Mouse (Mus musculus) limb, embryonic 11.5 days (tissue): ENCODE data around the gene Selenon. TPM values are rescaled to one million over a fixed set of nuclear protein-coding genes. Genes with fewer than 3 reads are reported as not detected.

ENCODE experiments used
- ATAC-seq: fragments of 200-750 bp; cut with Nextera tagmentation; 2 replicates; pipeline ENCODE4 v1.8.0; 2017; ENCODE audit warnings: low read depth; ENCODE audit not compliant: insufficient number of reproducible peaks, low FRiP score, low TSS enrichment
- DNase-seq: peaks from one replicate; pipeline ENCODE4 v3.0.0-alpha.2; 2015; ENCODE audit warnings: low spot score
- H3K27ac ChIP-seq: fragments of 300-500 bp; sonication (generic); replicated peaks from 2 replicates; pipeline ENCODE4 v1.5.1; 2014; ENCODE audit warnings: low read depth, mild to moderate bottlenecking, low read length
- H3K27me3 ChIP-seq: fragments of 300-500 bp; sonication (generic); 2 replicates; pipeline ENCODE4 v1.6.1; 2014; ENCODE audit warnings: mild to moderate bottlenecking, low read length, mixed read lengths; ENCODE audit not compliant: control insufficient read depth, insufficient read depth
- H3K36me3 ChIP-seq: fragments of 300-500 bp; sonication (generic); 2 replicates; pipeline ENCODE4 v1.6.1; 2014; ENCODE audit warnings: mild to moderate bottlenecking, low read length, moderate library complexity, mixed read lengths; ENCODE audit not compliant: control insufficient read depth, insufficient read depth
- H3K4me1 ChIP-seq: fragments of 300-500 bp; sonication (generic); 2 replicates; pipeline ENCODE4 v1.6.1; 2014; ENCODE audit warnings: low read length, mixed read lengths; ENCODE audit not compliant: control insufficient read depth, insufficient read depth
- H3K4me2 ChIP-seq: fragments of 300-500 bp; sonication (generic); 2 replicates; pipeline ENCODE4 v1.6.1; 2014; ENCODE audit warnings: low read depth, mild to moderate bottlenecking, moderate library complexity; ENCODE audit not compliant: severe bottlenecking
- H3K4me3 ChIP-seq: fragments of 300-500 bp; sonication (generic); 2 replicates; pipeline ENCODE4 v1.5.1; 2014; ENCODE audit warnings: low read depth, low read length
- H3K9ac ChIP-seq: fragments of 300-500 bp; sonication (generic); 2 replicates; pipeline ENCODE4 v1.6.1; 2014; ENCODE audit warnings: mild to moderate bottlenecking, low read length
- H3K9me3 ChIP-seq: fragments of 300-500 bp; sonication (generic); 2 replicates; pipeline ENCODE4 v1.6.1; 2016; ENCODE audit warnings: low read length; ENCODE audit not compliant: control insufficient read depth
- WGBS: fragments of 180-500 bp; shearing (Covaris S2); extraction: QIAGEN DNeasy Blood & Tissue Kit; methylation state at CpG from one replicate; pipeline ENCODE4 v1.1.7; 2014; 5-methylcytosine and 5-hydroxymethylcytosine counted together
- polyA plus RNA-seq: library from polyadenylated mRNA; unstranded; fragments of >200 nt; fragmentation: Nextera tagmentation; extraction: Ambion mirVana; gene quantifications from 2 replicates; pipeline ENCODE4 v1.2.1, GENCODE M21; 2014

Selenon gene
- polyA plus RNA-seq, 1 experiment from 2014 or later = 31.7 TPM

DNA sequence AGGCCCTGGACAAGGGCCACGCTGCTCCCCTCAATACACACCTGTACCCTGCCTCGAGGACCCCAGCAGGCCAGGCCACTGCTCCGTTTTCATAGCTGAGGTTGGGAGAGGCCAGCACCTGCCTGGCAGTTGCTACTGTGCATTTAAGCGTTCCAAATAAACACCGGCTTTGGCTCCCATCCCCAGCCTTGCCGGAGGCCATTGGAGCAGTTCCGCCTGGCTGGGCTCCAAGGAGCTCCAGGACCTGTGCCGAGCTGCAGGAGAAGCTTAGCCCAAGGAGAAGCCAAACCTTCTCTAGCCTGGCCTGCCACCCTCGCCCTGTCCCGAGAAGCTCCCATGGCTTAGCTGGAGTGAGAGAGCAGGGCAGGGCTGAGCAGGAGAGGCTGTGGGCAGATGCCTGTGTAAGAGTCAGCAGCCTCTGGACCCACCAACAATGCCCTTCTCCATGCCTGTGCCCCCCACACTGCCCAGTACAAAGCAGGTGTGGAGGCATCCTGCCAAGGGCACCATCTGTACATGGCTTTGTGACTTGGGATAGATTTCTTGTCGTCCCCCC, 39.6 kb upstream of the Selenon start:
- Histone ChIP-seq H3K4me1 (no peaks in the 10 kb centered on the region), H3K36me3 (no peaks in the 10 kb centered on the region), H3K4me3 (no peak overlapping the region), H3K9me3 (no peaks in the 10 kb centered on the region), H3K27ac (no peak overlapping the region), H3K27me3 (no peaks in the 10 kb centered on the region), H3K9ac (no peak overlapping the region), H3K4me2 (no peak overlapping the region)
- ATAC-seq = no peak
- no peak for DNase-seq
- WGBS = 67% methylated on average over 11 of the region's 11 CpGs

GRCm38 (mm10) chr4:134590227-134590926, 38.4 kb upstream of the Selenon start:
- DNase-seq (no peak), ATAC-seq (no peak)
- Histone ChIP-seq H3K27me3 (no peaks in the 10 kb centered on the region), H3K4me2 (no peak overlapping the region), H3K4me1 (no peaks in the 10 kb centered on the region), H3K9me3 (no peaks in the 10 kb centered on the region), H3K36me3 (no peaks in the 10 kb centered on the region), H3K9ac (no peak overlapping the region), H3K4me3 (no peak overlapping the region), H3K27ac (no peak overlapping the region)
- 78% methylated on average over 10 of the region's 10 CpGs for WGBS

DNA sequence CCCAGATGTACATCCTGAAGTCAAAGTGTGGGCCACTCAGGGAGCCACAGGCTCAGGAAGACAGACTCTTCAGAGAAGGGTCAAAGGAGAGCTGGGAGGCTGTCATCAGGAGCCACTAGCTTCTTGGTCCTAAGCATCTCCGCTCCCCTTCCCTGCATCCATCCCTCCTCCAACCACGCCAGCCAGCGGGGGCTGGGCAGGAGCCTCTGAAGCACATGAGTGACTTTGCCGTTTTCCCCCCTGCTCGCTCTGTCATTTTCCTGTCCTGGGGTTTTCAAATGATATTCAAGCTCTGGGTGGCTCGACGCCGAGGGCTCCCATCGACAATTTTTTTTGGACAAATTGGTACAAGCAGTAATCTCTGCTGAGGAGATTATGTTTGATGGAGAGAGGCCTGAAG, 37.8 kb upstream of the Selenon start:
- Histone ChIP-seq H3K9ac (no peak overlapping the region), H3K9me3 (no peaks in the 10 kb centered on the region), H3K4me1 (no peaks in the 10 kb centered on the region), H3K27me3 (no peaks in the 10 kb centered on the region), H3K36me3 (no peaks in the 10 kb centered on the region), H3K27ac (no peak overlapping the region), H3K4me3 (no peak overlapping the region), H3K4me2 (no peak overlapping the region)
- DNase-seq (no peak), ATAC-seq (no peak)
- 79% methylated on average over 9 of the region's 9 CpGs for WGBS

GRCm38 (mm10) chr4:134588951-134589350, 37.0 kb upstream of the Selenon start:
- 89% methylated on average over 5 of the region's 5 CpGs for WGBS

GRCm38 (mm10) chr4:134588287-134588686, 36.3 kb upstream of the Selenon start:
- Histone ChIP-seq H3K4me1 (no peaks in the 10 kb centered on the region), H3K9ac (no peak overlapping the region), H3K9me3 (no peaks in the 10 kb centered on the region), H3K27ac (no peak overlapping the region), H3K4me3 (no peak overlapping the region), H3K4me2 (no peak overlapping the region), H3K27me3 (no peaks in the 10 kb centered on the region), H3K36me3 (no peaks in the 10 kb centered on the region)
- ATAC-seq (no peak), DNase-seq (no peak)
- WGBS = 90% methylated on average over 9 of the region's 9 CpGs

More at GRCm38 (mm10) chr4:134588951-134589350, 37.0 kb upstream of the Selenon start:
- Histone ChIP-seq H3K9me3 (no peaks in the 10 kb centered on the region), H3K9ac (no peak overlapping the region), H3K4me2 (no peak overlapping the region), H3K4me1 (no peaks in the 10 kb centered on the region), H3K4me3 (no peak overlapping the region), H3K27ac (no peak overlapping the region), H3K36me3 (no peaks in the 10 kb centered on the region), H3K27me3 (no peaks in the 10 kb centered on the region)
- DNase-seq = no peak
- no peak for ATAC-seq

GRCm38 (mm10) chr4:134587636-134588197, 35.8 kb upstream of the Selenon start:
- ATAC-seq = no peak
- WGBS = 71% methylated on average over 11 of the region's 11 CpGs
- Histone ChIP-seq H3K9me3 (no peaks in the 10 kb centered on the region), H3K4me1 (no peaks in the 10 kb centered on the region), H3K4me3 (no peak overlapping the region), H3K4me2 (no peak overlapping the region), H3K36me3 (no peaks in the 10 kb centered on the region), H3K27me3 (no peaks in the 10 kb centered on the region), H3K9ac (no peak overlapping the region), H3K27ac (no peak overlapping the region)
- DNase-seq = no peak

GRCm38 (mm10) chr4:134586631-134587030, 34.7 kb upstream of the Selenon start:
- Histone ChIP-seq H3K27ac (no peak overlapping the region), H3K9me3 (no peaks in the 10 kb centered on the region), H3K4me2 (no peak overlapping the region), H3K4me3 (no peak overlapping the region), H3K4me1 (no peaks in the 10 kb centered on the region), H3K27me3 (no peaks in the 10 kb centered on the region), H3K9ac (no peak overlapping the region), H3K36me3 (no peaks in the 10 kb centered on the region)
- WGBS = 73% methylated on average over 1 of the region's 1 CpGs
- DNase-seq (no peak), ATAC-seq (no peak)

DNA sequence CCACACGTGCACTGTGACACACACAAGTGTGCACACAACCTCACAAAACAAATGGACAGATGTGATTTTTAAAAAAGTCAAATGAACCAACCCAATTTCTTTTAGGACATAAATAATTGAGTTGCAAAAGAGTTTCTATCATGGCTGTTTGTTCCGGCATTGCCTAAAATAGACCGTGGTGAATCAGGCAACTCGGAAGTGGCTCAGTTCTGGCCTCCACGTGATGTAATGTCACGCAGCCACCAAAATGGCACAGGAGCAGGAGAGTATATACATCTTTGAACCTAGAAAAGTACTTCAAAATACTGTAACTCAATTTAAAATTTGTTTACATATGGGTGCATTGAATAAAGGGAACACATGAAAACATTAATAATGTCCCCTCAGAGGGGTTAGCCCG, 34.2 kb upstream of the Selenon start:
- H3K9ac ChIP-seq = no peak overlapping the region
- ATAC-seq (no peak), DNase-seq (no peak)
- no peaks in the 10 kb centered on the region for H3K4me1 ChIP-seq
- no peak overlapping the region for H3K4me2 ChIP-seq
- H3K36me3 ChIP-seq = no peaks in the 10 kb centered on the region
- WGBS = 84% methylated on average over 7 of the region's 7 CpGs
- H3K27ac ChIP-seq = no peak overlapping the region
- H3K9me3 ChIP-seq = no peaks in the 10 kb centered on the region
- no peak overlapping the region for H3K4me3 ChIP-seq
- H3K27me3 ChIP-seq = no peaks in the 10 kb centered on the region
